Mouse (Mus musculus): ENCODE data around the gene Gm11172. TPM values are rescaled to one million over a fixed set of nuclear protein-coding genes. Genes with fewer than 3 reads are reported as not detected.

The Gm11172 gene
- total RNA-seq, 2 experiments from 2014 or later = not detected

Other genes with a start within 250 kb of the Gm11172 start
- gene Socs1, start 27.4 kb upstream of the Gm11172 start, total RNA-seq (2015) = 0.54 and 0.59 TPM in 2 replicates
- gene Socs1, start 27.4 kb upstream of the Gm11172 start, total RNA-seq (2017) = 0.73 and 1.7 TPM in 2 replicates
- gene Tnp2, start 24.3 kb upstream of the Gm11172 start, total RNA-seq (2015) = not detected in 2 replicates
- not detected in 2 replicates for gene Tnp2, start 24.3 kb upstream of the Gm11172 start, total RNA-seq (2017)
- gene Prm3, start 22.0 kb upstream of the Gm11172 start, total RNA-seq (2015) = not detected in 2 replicates
- not detected in 2 replicates for gene Prm3, start 22.0 kb upstream of the Gm11172 start, total RNA-seq (2017)
- gene Prm2, start 16.8 kb upstream of the Gm11172 start, total RNA-seq (2015) = not detected in 2 replicates
- not detected in 2 replicates for gene Prm2, start 16.8 kb upstream of the Gm11172 start, total RNA-seq (2017)
- gene Prm1, start 7.1 kb upstream of the Gm11172 start, total RNA-seq (2015) = not detected in 2 replicates
- not detected in 2 replicates for gene Prm1, start 7.1 kb upstream of the Gm11172 start, total RNA-seq (2017)
- gene Rmi2, start 22.1 kb downstream of the Gm11172 start, total RNA-seq (2015) = 3.6 and 4.8 TPM in 2 replicates
- 2.9 TPM in 2 replicates for gene Rmi2, start 22.1 kb downstream of the Gm11172 start, total RNA-seq (2017)
- 1.1 and 1.7 TPM in 2 replicates for gene Snn, start 248.0 kb downstream of the Gm11172 start, total RNA-seq (2015)
- gene Snn, start 248.0 kb downstream of the Gm11172 start, total RNA-seq (2017) = 0.98 and 1.5 TPM in 2 replicates